Mouse (Mus musculus): ENCODE data around the gene Gm49450.

DNA sequence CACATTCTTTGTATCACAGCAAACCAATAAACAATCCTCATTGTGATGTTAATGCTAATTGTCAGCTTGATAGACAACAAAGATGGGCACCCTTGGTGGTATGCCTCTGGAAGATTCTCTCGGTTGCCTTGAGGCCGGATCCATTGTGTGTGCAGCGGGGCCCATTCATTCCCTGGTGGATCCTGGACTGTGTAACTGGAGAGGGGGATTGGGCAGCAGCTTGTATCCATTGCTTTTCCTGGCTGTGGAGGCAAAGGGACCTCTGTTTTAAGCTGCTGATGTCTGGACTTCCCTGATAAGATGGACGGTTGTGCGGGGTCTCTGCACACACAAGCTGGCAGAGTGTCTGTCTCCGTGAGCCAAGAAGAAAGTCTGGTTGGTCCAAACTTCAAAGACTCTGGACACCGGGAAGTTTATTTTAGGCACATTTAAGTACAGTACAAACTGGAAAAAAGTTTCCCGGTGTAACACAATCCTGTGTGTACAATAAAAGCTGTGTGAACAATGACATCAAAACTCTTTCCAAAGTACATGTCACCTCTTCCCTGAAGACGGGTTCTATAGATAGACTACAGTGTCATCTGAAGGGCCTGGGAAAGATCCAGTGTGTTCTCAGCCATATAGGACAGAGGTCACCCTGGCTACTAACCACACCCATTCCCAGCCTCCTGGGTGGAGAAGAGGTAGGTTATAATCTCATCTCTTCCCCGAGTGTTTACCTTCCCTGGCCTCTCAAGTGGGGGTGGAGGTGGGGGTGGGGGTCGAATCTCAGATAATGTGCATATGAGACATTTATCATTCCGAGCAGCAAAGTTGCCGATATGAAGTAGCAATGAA is 44.8 kb upstream of the Gm49450 start:
- TF ChIP-seq EP300 (optimal IDR thresholded peaks at IDR 0.05): no peak
- TF ChIP-seq CTCF (IDR thresholded peaks at IDR 0.05; ENCODE audit: low read depth): no peak
